Mouse (Mus musculus): ENCODE data around the gene Ppp1r13b.
"Not testable (repeated sequence)": the region's sequence is repeated elsewhere in the genome, so short reads cannot be mapped to it uniquely, and the experiment has no call there.

The Ppp1r13b gene

GRCm38 (mm10) chr12:111907970-111908681 is at the start of gene Ppp1r13b:
Ppp1r13b (minus strand) TSS chr12:111908110.
- peak; percentile 87 for DNase-seq (ENCODE audit: low spot score)

- no peak for DNase-seq (ENCODE audit: low spot score)
Observed at GRCm38 (mm10) chr12:111956173-111956572, 48.3 kb upstream of the Ppp1r13b start.

- DNase-seq (ENCODE audit: low spot score), result no peak
Observed at GRCm38 (mm10) chr12:111951701-111952100, 43.8 kb upstream of the Ppp1r13b start.

GRCm38 (mm10) chr12:111950486-111950885 is 42.6 kb upstream of the Ppp1r13b start:
- DNase-seq (ENCODE audit: low spot score), result no peak

- DNase-seq (ENCODE audit: low spot score), result no peak
Observed at GRCm38 (mm10) chr12:111946716-111947115, 38.8 kb upstream of the Ppp1r13b start.

GRCm38 (mm10) chr12:111945765-111946655 is 38.1 kb upstream of the Ppp1r13b start:
- not testable (repeated sequence) for DNase-seq (ENCODE audit: low spot score)

GRCm38 (mm10) chr12:111945115-111945514 is 37.2 kb upstream of the Ppp1r13b start:
- no peak for DNase-seq (ENCODE audit: low spot score)

- not testable (repeated sequence) for DNase-seq (ENCODE audit: low spot score)
Observed at GRCm38 (mm10) chr12:111944065-111944987, 36.4 kb upstream of the Ppp1r13b start.

GRCm38 (mm10) chr12:111943421-111944064 is 35.6 kb upstream of the Ppp1r13b start:
- no peak for DNase-seq (ENCODE audit: low spot score)

- DNase-seq (ENCODE audit: low spot score), result no peak
Observed at GRCm38 (mm10) chr12:111938623-111939177, 30.8 kb upstream of the Ppp1r13b start.

- no peak for DNase-seq (ENCODE audit: low spot score)
Observed at GRCm38 (mm10) chr12:111936706-111937550, 29.0 kb upstream of the Ppp1r13b start.

- DNase-seq (ENCODE audit: low spot score), result no peak
Observed at GRCm38 (mm10) chr12:111933971-111934370, 26.1 kb upstream of the Ppp1r13b start.

- no peak for DNase-seq (ENCODE audit: low spot score)
Observed at GRCm38 (mm10) chr12:111933032-111933704, 25.3 kb upstream of the Ppp1r13b start.

GRCm38 (mm10) chr12:111932513-111932912 is 24.6 kb upstream of the Ppp1r13b start:
- DNase-seq (ENCODE audit: low spot score), result no peak

GRCm38 (mm10) chr12:111931411-111932025 is 23.6 kb upstream of the Ppp1r13b start:
- no peak for DNase-seq (ENCODE audit: low spot score)

- DNase-seq (ENCODE audit: low spot score), result no peak
Observed at GRCm38 (mm10) chr12:111928411-111928966, 20.6 kb upstream of the Ppp1r13b start.

GRCm38 (mm10) chr12:111927338-111927737 is 19.4 kb upstream of the Ppp1r13b start:
- no peak for DNase-seq (ENCODE audit: low spot score)

- no peak for DNase-seq (ENCODE audit: low spot score)
Observed at GRCm38 (mm10) chr12:111923117-111923516, 15.2 kb upstream of the Ppp1r13b start.

- peak; percentile 41 for DNase-seq (ENCODE audit: low spot score)
Observed at GRCm38 (mm10) chr12:111920046-111920445, 12.1 kb upstream of the Ppp1r13b start.
